Mouse (Mus musculus) heart, postnatal 36 days (tissue): ENCODE measurements around the gene Lhx1. TPM values are rescaled to one million over a fixed set of nuclear protein-coding genes. Genes with fewer than 3 reads are reported as not detected.

Experiments
- DNase-seq, 2 experiments: peaks; one replicate each; pipeline ENCODE4 v3.0.0; 2021 to 2022
- intact Hi-C: fragments of 180-260 bp; cut with DNase I; formaldehyde crosslinking; loops from one replicate; pipeline ENCODE4 v1.15.1; 2025
- total RNA-seq, 2 experiments: library from RNA; stranded (reverse); gene quantifications; 2 replicates each; pipeline ENCODE4 v1.2.3; 2021

Gene Lhx1
- total RNA-seq, 2 experiments from 2014 or later, result not detected

DNA sequence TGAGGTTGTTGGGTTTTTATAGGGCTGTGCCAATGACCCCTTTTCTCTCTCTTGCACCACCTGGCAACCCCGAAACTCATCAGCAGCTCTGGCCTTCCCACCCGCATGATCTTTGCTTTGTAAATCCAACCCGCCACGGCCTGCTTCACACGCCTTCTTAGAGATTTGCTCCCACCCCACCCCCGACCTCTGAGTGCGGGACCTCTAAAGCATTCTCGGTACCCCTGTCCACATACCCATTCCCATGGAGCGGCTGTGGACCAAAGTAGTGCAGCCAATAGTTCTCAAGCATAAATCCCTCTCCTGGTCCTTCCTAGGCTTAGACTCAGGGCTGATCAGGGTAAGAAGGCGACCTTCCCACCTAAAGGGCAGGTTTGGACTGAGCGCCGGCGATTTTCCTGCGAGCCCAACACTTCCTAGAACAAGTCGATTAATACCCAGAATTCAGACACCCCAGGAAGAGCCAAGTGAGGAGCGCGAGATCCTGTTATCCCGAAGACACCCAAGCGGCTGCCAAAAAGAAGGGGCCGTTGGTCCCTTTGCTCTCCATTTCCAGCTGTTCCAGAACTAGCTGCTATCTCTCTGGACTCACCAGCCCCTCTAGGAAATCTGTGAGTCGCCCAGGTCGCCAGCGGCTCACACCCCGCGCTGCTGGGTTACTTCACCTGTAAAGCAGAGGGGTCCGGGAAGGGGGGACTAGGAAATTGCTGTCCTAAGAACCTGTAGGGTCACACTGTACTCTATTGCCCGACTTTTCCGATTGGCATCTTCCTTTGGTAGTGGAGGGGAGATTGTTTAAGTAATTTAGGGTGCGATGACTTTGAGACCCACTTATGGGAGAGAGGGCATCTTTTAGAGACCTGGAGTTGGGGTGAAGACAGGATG is 1.9 kb upstream of the Lhx1 start:
- intact Hi-C loops, result no loop called here
- peak in 1 of 2 experiments; percentile 2 for DNase-seq

DNA sequence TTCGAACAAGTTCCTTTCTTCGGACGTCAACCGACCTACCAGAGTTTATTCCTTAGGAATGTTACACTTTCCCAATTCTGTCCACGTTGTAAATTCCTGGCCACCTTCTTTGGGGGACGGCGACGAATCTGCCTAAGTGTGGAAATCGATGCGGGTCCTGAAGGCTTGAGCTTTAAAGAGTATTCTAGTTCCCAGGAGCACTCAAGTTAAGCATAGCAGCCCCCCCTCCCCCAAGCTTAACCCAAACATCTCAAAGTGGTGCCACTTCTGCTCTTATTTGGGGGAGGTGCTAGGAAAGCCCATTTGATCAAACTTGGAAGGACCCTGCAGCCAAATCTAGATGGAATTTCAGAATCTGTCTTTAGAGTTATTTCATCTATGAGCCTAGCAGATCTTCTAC is 1.1 kb upstream of the Lhx1 start:
- intact Hi-C loops, result no loop called here
- no peak for DNase-seq

DNA sequence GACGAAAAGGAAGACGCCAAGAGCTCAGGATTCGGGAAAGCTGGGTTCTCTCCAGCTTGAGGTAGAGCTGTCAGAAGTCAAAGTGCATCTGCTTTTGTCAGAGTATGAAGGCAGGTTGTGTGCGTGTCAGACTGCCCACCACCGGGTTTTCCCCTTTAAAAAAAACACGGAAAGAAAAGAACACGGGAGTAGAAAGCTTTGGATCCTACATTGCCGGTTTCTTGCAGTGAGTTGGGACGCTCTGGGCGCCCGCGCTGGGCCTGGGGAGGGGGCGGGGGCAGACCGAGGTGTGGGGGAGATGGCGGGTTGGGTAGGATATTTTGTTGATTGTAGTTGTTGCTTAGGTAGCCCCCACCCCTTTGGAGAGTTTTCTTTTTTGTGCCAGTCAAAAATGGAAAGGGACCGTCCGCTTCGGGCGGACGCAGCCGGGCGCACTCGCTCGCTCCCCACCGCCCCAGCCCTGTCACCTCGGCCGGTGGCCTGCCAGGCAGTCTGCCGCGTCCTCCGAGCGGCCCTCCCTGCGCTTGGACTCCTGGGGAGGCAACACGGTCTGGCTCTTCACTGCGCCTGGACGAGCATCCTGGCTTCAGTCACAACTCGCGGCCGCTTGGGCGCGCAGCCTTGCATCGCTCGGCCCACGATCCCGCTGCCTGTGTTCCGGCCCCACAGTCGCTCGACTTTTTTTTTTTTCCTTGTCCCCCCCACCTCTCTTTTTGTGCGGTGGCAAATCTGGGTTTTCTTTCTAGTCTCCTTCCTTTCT is 644 bp downstream of the Lhx1 start:
- peak in 1 of 2 experiments; percentile 28 for DNase-seq
- intact Hi-C loops, result no loop called here

DNA sequence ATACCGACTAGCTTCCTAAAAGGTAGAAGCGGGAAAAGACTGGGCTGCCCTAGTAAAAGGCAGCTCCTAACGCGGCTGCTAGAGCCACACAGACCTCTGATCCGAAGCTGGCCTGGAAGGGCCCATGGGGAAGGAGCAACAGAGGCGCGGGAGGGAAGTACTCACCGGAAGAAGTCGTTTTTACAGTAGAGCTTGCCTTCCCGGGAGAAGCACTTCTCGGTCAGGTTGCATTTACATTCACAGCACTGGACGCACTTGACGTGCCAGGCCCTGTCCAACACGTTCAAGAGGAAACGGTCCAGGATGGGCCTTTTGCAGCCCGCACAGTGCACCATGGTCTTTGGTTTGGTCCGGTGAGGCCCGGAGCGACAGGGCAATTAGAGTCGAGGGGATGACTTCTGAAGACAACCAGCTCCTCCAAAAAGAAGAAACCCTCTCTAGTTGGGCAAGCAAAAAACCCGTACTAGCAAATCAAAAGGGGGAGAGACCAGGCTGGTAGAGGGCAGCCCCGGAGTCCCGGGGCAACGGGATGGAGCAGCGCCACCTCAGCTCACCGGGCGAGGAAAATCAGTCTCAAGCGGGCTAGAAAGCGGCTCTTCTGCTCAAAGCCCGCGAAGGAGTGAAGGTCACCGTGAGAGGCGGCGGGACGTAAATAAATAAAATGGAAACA is 1.4 kb downstream of the Lhx1 start:
- intact Hi-C loops, result no loop called here

DNA sequence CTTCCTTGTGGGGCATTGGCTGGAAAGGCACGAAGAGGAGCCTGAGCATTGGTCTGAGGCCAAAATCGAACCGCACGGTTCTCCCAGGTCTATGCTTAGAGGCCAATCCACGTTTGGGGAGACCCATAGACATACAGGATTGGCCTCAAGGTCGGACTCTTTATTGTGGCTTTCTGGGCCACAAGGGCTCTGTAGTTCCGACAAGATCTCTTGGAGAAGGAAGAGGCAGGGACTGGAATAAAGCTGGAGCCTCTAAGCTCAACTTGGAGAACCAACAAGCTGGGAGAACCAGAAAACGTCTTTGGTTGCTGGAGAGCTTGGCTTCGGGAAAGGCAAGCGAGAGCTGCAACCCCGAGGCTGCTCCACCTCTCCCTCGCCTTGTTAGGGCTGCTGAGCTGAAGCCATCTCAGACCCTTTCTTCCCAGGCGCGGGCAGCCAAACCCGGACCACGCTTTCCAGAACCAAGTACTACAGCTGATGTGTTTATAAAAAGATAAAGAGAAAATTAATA is 2.0 kb downstream of the Lhx1 start:
- intact Hi-C loops, result no loop called here
- DNase-seq, result peak in 1 of 2 experiments; percentile 25

More for the DNA sequence above, 1.4 kb downstream of the Lhx1 start:
- peak in 1 of 2 experiments; percentile 44 for DNase-seq

DNA sequence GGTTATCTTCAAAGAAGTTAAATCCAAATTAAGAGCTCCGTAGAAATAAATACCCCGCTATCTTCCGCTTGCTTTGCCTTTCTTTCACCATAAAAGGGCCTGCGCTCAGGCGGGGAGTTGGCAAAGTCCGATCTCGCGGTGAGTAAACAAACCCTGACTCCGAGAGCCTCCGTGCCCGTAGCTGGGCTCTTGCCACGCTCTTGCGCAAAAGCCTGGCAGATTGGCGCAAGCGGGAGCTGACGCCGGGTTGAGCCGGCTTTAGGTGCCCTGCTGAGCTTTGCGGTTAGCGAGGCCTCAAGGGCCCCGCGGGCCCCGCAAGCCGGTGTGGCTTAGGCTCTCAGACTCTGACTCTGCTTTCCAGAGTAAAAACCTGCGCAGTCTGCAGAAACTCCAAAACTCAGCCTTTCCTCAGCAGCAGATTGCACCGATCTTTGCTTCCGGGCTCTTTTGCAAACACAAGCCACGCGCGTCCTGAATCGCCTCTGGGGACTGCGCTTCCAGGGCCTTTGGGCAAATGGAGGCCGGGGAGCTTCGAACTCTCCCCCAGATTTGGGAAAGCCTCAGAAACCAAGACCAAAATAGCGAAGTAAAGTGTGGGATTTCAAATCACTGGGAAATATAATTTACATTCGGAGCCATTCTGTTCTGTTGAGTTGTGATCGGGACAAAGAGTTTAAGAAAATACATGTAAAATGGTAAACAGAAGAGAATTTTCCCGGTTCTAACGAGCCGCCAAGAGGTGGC is 2.6 kb downstream of the Lhx1 start:
- DNase-seq, result peak; percentile 72 to 81
- intact Hi-C loops, result no loop called here

DNA sequence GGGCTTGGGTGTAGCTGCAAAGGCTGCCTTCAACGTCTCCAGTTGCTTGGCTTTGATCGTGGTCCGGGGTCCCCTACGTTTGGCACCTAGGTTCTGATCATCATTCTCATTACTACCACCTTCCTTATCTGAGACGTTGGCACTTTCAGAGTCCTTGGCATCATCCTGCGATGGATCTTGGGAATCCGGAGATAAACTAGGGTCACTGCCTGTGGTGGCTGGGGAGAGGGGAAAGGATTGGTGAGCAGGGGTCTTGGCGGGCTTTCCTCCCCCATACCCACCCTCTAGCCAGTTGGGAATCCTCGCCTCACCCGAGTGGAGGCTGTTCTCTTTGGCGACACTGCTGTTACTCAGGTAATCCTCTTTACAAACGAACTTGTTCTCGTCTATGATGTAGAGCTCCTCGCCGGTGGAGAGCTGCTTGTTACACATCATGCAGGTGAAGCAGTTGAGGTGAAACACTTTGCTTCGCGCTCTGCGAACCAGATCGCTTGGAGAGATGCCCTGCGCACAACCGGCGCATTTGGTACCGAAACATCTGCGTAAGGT is 3.5 kb downstream of the Lhx1 start:
- intact Hi-C loops, result no loop called here
- DNase-seq, result no peak

DNA sequence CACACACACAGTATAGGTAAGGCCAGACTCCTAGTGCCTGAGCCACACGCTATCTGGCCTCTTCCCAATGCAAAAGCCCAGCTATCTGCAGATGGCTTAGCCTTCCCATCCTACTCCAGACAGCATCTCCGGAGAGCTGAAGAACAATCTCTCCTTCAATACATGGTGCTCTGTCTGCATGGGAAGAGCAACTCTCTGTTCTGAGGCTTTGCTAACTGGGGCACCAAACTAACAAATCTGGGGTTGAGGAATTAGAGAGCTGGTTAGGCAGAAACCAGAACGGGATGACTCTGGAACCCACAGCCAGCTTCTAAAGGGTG is 4.3 kb downstream of the Lhx1 start:
- intact Hi-C loops, result no loop called here
- no peak for DNase-seq

DNA sequence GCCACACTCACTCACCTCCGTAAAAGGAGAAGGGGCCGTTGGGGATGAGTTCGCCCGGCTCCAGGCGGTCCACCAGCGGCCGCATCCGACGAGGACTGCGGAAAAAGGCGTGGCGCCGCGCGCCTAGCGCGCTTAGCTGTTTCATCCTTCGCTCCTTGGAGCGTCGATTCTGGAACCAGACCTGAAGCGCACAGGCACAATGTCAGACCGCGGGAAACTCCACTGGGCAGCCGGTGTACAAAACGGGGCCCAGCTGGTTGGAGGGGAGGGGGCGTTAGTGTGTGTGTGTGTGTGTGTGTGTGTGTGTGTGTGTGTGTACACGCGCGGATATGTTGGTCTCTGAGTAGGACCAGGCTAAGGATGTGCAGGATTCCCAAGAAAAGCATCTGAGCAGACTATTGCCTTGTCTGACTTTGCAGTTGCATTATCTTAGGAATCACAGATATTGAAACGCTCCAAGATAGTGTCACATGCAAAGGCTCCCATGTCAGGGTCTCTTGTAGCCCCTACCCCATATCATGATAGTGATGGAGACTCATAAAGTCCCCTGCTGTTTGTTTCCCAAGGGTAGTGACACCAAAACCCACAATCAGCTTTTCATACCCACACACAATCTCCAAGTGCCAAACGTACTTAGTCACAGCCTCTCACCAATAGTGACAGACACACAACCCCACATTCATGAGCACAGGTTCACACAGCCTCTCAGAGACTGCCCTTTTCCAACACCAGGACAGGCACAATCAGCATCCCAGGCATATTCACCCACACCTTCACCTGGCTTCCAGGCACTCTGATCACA is 4.9 kb downstream of the Lhx1 start:
- no peak for DNase-seq
- intact Hi-C loops, result no loop called here

DNA sequence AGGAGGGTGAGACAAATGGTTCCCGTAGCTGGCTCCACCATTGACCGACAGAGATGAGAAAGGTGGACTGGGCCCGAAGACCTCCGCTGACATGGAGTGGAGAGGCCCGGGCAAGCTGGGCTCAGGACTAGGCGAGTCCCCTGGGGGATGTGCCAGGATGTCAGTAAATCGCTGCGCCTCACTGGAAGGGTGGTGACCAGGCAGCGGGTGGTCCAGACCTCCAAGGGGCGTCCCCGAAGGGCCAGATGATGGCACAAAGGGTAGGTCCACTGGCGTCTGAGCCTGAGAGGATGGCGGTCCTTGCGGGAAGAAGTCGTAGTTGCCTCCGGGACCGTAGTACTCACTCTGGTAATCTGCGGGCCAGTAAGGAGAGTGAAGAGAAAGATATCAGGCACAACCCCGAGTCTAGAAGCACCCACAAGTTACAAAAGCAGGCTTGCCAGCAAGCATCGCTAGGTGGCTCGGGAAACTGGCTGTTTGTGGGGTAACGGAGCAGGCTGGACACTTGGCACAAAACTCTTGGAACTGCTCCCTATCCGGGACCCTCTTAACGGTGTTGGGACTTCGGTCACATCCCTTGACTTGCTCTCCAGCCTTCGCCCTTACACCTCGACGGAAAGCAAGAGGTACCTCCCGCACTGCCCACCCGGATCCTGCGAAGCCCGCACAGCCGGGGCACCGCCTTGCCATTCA is 5.6 kb downstream of the Lhx1 start:
- intact Hi-C loops, result no loop called here
- DNase-seq, result no peak

DNA sequence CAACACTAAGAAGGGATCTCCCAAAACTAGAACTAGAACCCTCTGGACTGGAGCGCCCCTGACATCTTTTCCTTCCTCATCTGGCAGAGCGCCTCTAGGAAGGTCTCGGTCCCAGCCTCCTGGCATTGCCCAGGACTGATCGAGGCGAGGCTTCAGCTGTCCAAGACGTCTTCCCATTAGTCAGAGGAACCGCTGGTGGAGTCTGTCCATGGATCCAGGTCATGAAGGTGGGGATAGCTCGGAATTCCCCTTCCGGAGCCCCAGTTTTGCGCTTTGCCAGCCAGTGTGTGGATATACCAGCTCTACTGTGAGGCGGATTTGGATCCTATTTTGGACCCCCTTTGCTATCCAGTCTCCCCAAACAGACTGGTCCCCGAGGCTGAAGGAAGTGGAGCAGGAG is 6.3 kb downstream of the Lhx1 start:
- intact Hi-C loops, result no loop called here
- no peak for DNase-seq

DNA sequence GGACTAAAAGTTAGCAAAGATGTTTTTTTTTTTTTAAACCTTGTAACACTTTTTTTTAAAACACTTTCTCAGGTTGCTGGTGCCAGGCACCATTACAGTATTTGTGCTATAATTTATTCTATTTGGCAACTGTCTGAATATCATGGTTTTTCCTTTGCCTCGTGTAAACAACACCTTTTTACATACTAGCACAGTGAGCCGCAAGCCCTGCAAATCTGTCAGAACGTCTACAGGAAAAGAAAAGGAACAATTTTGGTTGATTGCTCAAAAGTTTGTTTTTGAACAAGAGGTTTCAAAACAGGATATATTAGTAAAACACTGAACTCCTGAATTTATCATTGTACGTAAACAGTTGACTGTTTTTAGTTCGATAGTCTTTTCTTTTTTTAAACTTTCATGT is 7.1 kb downstream of the Lhx1 start:
- intact Hi-C loops, result no loop called here
- no peak for DNase-seq

DNA sequence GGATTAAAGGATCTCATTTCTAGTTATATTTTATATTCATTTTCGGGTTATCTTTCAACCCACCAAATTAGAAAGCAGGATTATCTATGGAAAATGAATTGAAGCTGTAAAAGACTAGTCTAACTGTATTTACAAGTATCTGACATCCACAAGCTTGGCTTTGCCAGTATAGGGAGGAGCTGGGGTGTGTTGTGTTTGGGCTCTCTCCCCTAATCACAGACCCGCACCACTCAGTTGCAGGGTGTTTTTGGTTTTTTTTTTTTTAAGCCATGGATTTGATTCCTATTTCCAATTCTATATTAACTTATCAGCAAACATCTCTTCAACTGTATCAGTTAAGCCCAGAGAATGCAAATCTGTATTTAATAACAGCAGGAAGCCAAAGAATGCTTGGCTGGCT is 7.9 kb downstream of the Lhx1 start:
- intact Hi-C loops, result no loop called here
- DNase-seq, result no peak

DNA sequence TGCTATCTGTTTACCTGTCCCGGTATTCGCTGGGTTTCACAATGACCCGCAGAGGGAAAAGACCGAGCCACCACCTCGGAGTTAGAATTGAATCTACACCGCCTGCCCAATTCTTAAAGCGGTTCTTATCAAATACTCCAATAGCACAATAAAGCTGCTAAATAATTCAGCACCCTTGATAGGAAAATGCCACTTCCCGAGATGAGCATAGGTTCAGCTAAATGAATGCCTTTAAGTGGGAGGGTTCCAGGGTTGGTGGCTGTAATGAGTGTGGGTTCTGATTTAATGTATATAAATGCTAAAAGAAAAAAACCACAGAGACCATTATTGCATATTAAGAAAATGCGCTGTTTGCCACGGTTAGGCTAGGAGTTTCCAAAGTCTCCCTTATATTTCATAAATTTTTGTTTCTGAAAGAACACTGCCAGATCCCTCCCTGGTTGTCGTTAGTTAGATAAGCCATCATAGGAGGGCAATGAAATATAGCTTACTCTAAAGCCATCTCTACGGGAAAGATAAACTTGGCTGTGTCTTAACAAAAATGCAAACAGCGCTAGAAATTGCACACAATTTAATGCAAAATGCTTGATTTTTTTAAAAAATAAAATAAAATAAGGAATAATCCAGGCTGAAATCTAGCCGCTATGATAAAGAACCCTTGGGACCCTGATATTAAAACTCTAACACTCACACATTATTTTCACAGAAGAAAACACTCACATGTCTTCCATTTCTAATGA is 8.7 kb downstream of the Lhx1 start:
- intact Hi-C loops, result no loop called here
- DNase-seq, result no peak

DNA sequence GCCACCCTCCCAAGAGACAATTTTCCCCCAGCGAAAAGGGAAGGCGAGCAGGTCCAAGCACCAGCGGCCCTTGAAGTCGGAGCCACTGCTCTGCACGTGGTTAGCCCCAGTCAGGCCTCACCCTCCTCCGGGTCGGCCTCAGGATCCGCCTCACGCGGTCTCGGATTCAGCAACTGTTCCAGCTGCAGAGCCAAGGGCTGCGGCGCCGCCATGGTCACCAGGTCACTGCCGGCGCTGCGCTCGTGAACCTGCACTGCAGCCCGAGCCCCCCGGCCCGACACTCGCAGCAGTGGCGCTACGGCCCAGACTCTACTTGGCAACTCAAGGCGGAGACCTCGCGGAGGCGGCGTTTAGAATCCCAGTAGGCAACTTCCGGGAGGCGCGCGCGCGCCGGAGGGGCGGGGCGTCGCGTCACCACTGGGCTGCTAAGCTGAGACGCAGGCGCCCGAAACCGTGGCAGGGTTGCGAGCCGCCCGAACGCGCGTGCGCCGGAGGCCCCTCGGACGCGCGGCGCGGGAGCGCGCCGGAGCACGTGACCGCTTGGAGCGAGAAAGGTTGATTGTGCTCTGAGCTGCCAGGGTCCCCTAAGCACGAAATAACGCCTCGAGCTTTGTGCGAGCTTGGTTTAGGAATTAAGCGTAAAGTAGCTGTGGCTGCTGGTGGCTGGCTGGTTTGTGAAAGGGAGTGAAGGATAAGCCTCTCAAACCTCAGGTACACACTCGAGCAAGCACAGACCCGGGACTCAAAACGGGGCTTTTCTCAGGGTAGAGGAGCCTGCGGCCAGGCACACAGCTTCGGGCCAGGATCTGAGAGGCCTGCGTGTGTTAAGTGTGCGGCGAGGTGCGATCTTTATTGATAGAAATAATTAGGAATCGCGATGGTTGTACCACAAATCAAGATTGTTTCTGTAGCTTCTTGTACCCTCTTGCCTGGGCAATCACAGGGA is 11.9 kb downstream of the Lhx1 start, which contains the start of gene Aatf:
TSS of gene Aatf (minus strand) at position 352 of the 946 bp plus-strand sequence.
- intact Hi-C loops, result loop anchor here (5.0 kb wide), 1 partner anchor 304 kb away; the partner anchor contains the start of gene Mrm1

DNA sequence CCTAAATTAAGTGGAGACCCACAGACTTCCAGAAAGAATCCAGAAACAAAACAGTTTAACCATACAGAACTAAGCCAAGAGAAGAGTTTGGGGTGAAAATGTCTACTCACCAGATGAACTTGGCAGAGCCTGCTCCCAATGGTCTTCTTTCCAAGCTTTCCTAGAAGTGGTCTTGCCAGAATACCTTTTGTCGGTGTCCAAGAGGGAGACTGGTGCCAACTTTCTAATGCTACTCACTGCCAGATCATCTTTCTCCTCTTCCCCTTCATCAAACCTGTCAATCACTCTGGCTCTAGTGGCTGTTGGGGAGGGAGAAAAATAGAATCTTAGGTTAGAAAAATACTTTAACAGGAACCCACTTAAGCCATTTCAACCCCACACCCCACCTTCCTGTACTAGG is 13.3 kb downstream of the Lhx1 start:
- DNase-seq, result no peak
- intact Hi-C loops, result loop anchor here (5.0 kb wide), 1 partner anchor 305 kb away; the partner anchor contains the start of gene Mrm1

More for the DNA sequence above, 11.9 kb downstream of the Lhx1 start, which contains the start of gene Aatf:
- DNase-seq, result peak; percentile 95 to 96

DNA sequence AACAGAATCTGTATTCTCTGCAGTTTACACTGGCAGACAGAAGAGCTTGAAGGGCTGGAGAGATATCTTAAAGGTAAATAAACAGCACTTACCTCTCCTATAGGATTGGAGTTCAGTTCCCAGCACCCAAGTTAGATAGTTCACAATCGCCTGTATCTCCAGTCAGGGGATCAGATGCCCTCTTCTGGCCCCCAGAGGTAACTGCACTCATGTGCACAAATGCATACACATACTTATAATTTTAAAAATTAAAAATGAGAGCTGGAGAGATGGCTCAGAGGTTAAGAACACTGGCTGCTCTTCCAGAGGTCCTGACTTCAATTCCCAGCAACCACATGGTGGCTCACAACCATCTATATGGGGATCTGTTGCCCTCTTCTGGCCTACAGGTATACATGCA is 21.0 kb downstream of the Lhx1 start:
- intact Hi-C loops, result no loop called here
- no peak for DNase-seq
